Mouse (Mus musculus): ENCODE data around the gene AI854703. TPM values are rescaled to one million over a fixed set of nuclear protein-coding genes. Genes with fewer than 3 reads are reported as not detected.

The AI854703 gene
- polyA plus RNA-seq, 1 experiment from 2014 or later, result 6.5 TPM

DNA sequence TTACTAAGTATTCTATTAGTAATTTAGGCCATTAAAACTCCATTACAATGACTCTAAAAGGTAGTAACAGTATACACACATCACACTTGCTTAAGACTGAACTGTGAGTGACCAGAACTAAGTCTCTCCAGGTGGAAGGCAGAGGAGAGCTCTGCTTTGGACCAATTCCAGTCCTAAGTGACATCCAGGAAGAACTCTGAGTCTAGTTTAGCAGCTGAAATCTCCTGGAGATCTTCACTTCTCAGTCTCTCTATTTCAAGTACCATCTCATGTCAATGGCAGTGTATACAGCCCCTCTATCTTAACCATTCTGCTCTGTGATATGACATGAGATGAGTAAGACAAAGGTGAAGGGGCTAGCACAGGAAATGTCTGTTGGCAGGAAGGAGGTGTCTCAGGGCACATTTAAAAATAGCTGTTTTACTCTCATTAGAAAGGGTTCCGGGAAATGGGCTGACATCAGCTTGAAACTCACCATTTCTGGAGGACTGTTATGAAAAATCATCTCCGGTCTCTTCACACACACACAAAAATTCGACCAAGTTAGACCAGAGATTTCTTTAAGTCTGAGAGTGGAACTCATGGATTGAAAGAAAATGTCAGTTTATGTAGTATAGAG lies 55.0 kb downstream of the AI854703 start:
- H3K27ac ChIP-seq, result no peak overlapping the region
- no peak overlapping the region for H3K4me3 ChIP-seq (replicated peaks)
- ATAC-seq, result no peak
- no peaks in the 10 kb centered on the region for H3K36me3 ChIP-seq
- H3K9ac ChIP-seq (replicated peaks), result no peak overlapping the region
- H3K4me2 ChIP-seq (replicated peaks), result no peak overlapping the region
- no peaks in the 10 kb centered on the region for H3K4me1 ChIP-seq (replicated peaks)
- 81% methylated on average over 3 of the region's 3 CpGs for WGBS
- H3K27me3 ChIP-seq, result no peaks in the 10 kb centered on the region
- H3K9me3 ChIP-seq, result no peaks in the 10 kb centered on the region

GRCm38 (mm10) chr6:48682271-48682670 lies 55.7 kb downstream of the AI854703 start:
- no peak for ATAC-seq

More at GRCm38 (mm10) chr6:48682271-48682670, 55.7 kb downstream of the AI854703 start:
- 78% methylated on average over 4 of the region's 4 CpGs for WGBS
- no peaks in the 10 kb centered on the region for H3K36me3 ChIP-seq
- no peak overlapping the region for H3K4me2 ChIP-seq (replicated peaks)
- no peaks in the 10 kb centered on the region for H3K27me3 ChIP-seq
- no peaks in the 10 kb centered on the region for H3K9me3 ChIP-seq
- H3K4me3 ChIP-seq (replicated peaks), result no peak overlapping the region
- no peak overlapping the region for H3K27ac ChIP-seq
- no peaks in the 10 kb centered on the region for H3K4me1 ChIP-seq (replicated peaks)
- H3K9ac ChIP-seq (replicated peaks), result no peak overlapping the region

Other genes with a start within 250 kb of the AI854703 start
- 28.7 and 29.0 TPM in 2 replicates for gene Krba1, start 231.2 kb upstream of the AI854703 start, polyA plus RNA-seq (2015; fragmentation: Nextera tagmentation; extraction: Ambion mirVana)
- 23.6 and 24.3 TPM in 2 replicates for gene Zfp467, start 180.9 kb upstream of the AI854703 start, polyA plus RNA-seq (2015; fragmentation: Nextera tagmentation; extraction: Ambion mirVana)
- gene Sspo, start 178.5 kb upstream of the AI854703 start, polyA plus RNA-seq (2015; fragmentation: Nextera tagmentation; extraction: Ambion mirVana), result 0.18 and 0.22 TPM in 2 replicates
- 174 and 176 TPM in 2 replicates for gene Atp6v0e2, start 89.1 kb upstream of the AI854703 start, polyA plus RNA-seq (2015; fragmentation: Nextera tagmentation; extraction: Ambion mirVana)
- gene Lrrc61, start 72.0 kb upstream of the AI854703 start, polyA plus RNA-seq (2015; fragmentation: Nextera tagmentation; extraction: Ambion mirVana), result 20.8 and 21.2 TPM in 2 replicates
- 2.5 and 2.9 TPM in 2 replicates for gene Rarres2, start 54.0 kb upstream of the AI854703 start, polyA plus RNA-seq (2015; fragmentation: Nextera tagmentation; extraction: Ambion mirVana)
- not detected in 2 replicates for gene Gm45021, start 37.2 kb upstream of the AI854703 start, polyA plus RNA-seq (2015; fragmentation: Nextera tagmentation; extraction: Ambion mirVana)
- gene Repin1, start 32.9 kb upstream of the AI854703 start, polyA plus RNA-seq (2015; fragmentation: Nextera tagmentation; extraction: Ambion mirVana), result 44.6 and 47.2 TPM in 2 replicates
- gene Gm44965, start 32.8 kb upstream of the AI854703 start, polyA plus RNA-seq (2015; fragmentation: Nextera tagmentation; extraction: Ambion mirVana), result 1.0 TPM in 1 of 2 replicates, not detected in the other
- 14.6 and 17.8 TPM in 2 replicates for gene Zfp775, start 24.7 kb upstream of the AI854703 start, polyA plus RNA-seq (2015; fragmentation: Nextera tagmentation; extraction: Ambion mirVana)
- 0.46 and 0.53 TPM in 2 replicates for gene Gimap8, start 20.5 kb downstream of the AI854703 start, polyA plus RNA-seq (2015; fragmentation: Nextera tagmentation; extraction: Ambion mirVana)
- gene Gimap9, start 49.4 kb downstream of the AI854703 start, polyA plus RNA-seq (2015; fragmentation: Nextera tagmentation; extraction: Ambion mirVana), result 1.0 and 2.2 TPM in 2 replicates
- gene Gimap4, start 57.8 kb downstream of the AI854703 start, polyA plus RNA-seq (2015; fragmentation: Nextera tagmentation; extraction: Ambion mirVana), result 1.2 and 2.1 TPM in 2 replicates
- gene Gimap6, start 81.5 kb downstream of the AI854703 start, polyA plus RNA-seq (2015; fragmentation: Nextera tagmentation; extraction: Ambion mirVana), result 5.4 and 7.0 TPM in 2 replicates
- not detected in 2 replicates for gene Gm28053, start 91.8 kb downstream of the AI854703 start, polyA plus RNA-seq (2015; fragmentation: Nextera tagmentation; extraction: Ambion mirVana)
- not detected in 2 replicates for gene Gimap7, start 91.9 kb downstream of the AI854703 start, polyA plus RNA-seq (2015; fragmentation: Nextera tagmentation; extraction: Ambion mirVana)
- gene Gimap1, start 112.3 kb downstream of the AI854703 start, polyA plus RNA-seq (2015; fragmentation: Nextera tagmentation; extraction: Ambion mirVana), result 3.0 and 5.2 TPM in 2 replicates
- 0.94 and 0.98 TPM in 2 replicates for gene Gimap5, start 119.4 kb downstream of the AI854703 start, polyA plus RNA-seq (2015; fragmentation: Nextera tagmentation; extraction: Ambion mirVana)
- gene Gimap3, start 144.1 kb downstream of the AI854703 start, polyA plus RNA-seq (2015; fragmentation: Nextera tagmentation; extraction: Ambion mirVana), result not detected in 2 replicates
- 16.4 and 19.4 TPM in 2 replicates for gene Tmem176a, start 214.2 kb downstream of the AI854703 start, polyA plus RNA-seq (2015; fragmentation: Nextera tagmentation; extraction: Ambion mirVana)
- 93.2 and 108 TPM in 2 replicates for gene Tmem176b, start 214.7 kb downstream of the AI854703 start, polyA plus RNA-seq (2015; fragmentation: Nextera tagmentation; extraction: Ambion mirVana)
- gene Aoc1, start 246.1 kb downstream of the AI854703 start, polyA plus RNA-seq (2015; fragmentation: Nextera tagmentation; extraction: Ambion mirVana), result 0.09 TPM in 1 of 2 replicates, not detected in the other